Mouse (Mus musculus) hindbrain, embryonic 10.5 days (tissue): ENCODE data around the gene Gripap1. TPM values are rescaled to one million over a fixed set of nuclear protein-coding genes. Genes with fewer than 3 reads are reported as not detected.
"Not testable (repeated sequence)": the region's sequence is repeated elsewhere in the genome, so short reads cannot be mapped to it uniquely, and the experiment has no call there.

ENCODE experiments used
- DNase-seq: peaks from one replicate; pipeline ENCODE4 v3.0.0-alpha.2; 2017; ENCODE audit warnings: low spot score
- H3K27ac ChIP-seq: fragments of 300-500 bp; sonication (generic); 2 replicates; pipeline ENCODE4 v1.5.1; 2016; ENCODE audit warnings: mild to moderate bottlenecking, moderate library complexity
- H3K27me3 ChIP-seq: fragments of 300-500 bp; sonication (generic); 2 replicates; pipeline ENCODE4 v1.6.1; 2016; ENCODE audit warnings: mild to moderate bottlenecking; ENCODE audit not compliant: poor library complexity, insufficient read depth, severe bottlenecking
- H3K36me3 ChIP-seq: fragments of 300-500 bp; sonication (generic); 2 replicates; pipeline ENCODE4 v1.6.1; 2016; ENCODE audit warnings: mild to moderate bottlenecking, moderate library complexity
- H3K4me1 ChIP-seq: fragments of 300-500 bp; sonication (generic); replicated peaks from 2 replicates; pipeline ENCODE4 v1.6.1; 2016; ENCODE audit warnings: mild to moderate bottlenecking
- H3K4me3 ChIP-seq: fragments of 300-500 bp; sonication (generic); 2 replicates; pipeline ENCODE4 v1.5.1; 2016; ENCODE audit warnings: mild to moderate bottlenecking, moderate library complexity
- H3K9me3 ChIP-seq: fragments of 300-500 bp; sonication (generic); 2 replicates; pipeline ENCODE4 v1.6.1; 2016; ENCODE audit warnings: mild to moderate bottlenecking, moderate library complexity
- WGBS: fragments of 180-500 bp; shearing (Covaris S2); methylation state at CpG from one replicate; pipeline ENCODE4 v1.1.7; 2016; 5-methylcytosine and 5-hydroxymethylcytosine counted together
- polyA plus RNA-seq: library from polyadenylated mRNA; unstranded; fragments of >200 nt; fragmentation: Nextera tagmentation; extraction: Ambion mirVana; gene quantifications from 2 replicates; pipeline ENCODE4 v1.2.1, GENCODE M21; 2016

Gripap1 gene
- polyA plus RNA-seq = 45.3 and 47.8 TPM in 2 replicates

DNA sequence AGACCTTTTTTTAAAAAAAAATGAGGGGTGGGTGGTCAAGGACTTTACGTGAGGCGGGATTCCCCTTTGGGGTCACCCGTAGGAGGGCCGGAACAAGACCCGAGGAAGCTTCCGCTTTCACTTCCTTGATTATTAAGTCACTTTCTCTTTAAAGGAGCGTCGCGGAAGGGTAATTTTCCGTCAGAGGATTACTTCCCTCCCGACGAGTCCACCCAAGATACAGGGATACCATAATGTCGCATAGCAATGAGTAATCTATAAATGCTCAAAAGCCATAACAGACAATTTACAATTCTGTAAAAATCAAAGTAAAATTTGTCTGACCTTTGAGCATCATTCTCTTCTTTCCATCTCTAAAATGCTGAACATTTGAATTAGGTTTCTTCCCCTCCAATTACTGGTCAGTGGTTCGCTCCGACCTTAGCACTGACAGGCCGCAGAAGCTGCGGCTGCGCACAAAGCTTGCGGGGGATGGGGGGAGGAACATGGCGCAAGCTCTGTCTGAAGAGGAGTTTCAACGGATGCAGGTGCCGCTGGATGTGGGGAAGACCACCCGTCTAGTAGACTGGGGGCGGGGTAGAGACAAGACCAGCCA, at the start of gene Gripap1:
TSS of gene Gripap1 (plus strand) at position 224 of the 595 bp plus-strand sequence.
- 13% methylated on average over 24 of the region's 24 CpGs for WGBS
- peak; percentile 62 for DNase-seq
- Histone ChIP-seq H3K4me3 (peak within 1 kb of the TSS; percentile 54), H3K4me1 (peaks cover 10% of the 10 kb centered on the region), H3K27me3 (no peaks in the 10 kb centered on the region), H3K9me3 (no peaks in the 10 kb centered on the region), H3K36me3 (peaks cover under 1% of the 10 kb centered on the region; the same call in 1 of the 2 replicates), H3K27ac (peak within 1 kb of the TSS; percentile 85)

DNA sequence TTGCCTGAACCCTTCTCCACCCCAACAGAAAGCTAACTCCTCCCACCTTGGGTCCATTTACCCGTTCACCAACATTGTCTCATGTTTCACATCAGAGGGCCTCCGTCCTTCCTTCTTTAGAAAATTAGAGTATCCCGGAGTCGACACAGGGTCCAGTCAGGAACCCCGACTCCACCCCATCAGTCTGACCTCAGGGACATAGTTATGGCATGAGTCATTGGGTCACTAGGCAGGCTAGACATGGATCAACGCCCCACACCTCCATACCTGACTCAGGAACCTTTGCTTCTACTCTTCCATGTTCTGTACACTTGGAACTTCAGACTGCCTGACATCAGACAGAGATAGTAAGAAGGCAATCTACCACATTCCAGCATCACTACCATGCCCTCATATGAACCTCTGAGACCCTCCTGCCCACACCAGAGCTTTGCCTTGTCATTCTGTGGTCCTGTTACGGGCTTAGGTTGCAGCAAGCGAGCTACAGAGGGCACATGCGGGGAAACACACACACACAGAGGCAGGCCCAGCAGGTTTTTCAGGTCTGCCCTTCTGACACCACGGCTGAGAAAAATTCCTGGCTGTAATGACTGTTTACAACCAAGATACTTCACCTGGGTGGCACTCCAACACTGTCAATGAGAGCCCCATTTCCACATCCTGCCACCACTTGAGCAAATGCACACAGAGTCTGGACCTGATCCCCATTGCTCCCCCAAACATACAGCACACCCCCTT, 49.3 kb upstream of the Gripap1 start:
- peaks cover 23% of the 10 kb centered on the region; the same call in 1 of the 2 replicates for H3K36me3 ChIP-seq
- WGBS = 68% methylated on average over 10 of the region's 10 CpGs
- no peak overlapping the region for H3K4me3 ChIP-seq
- no peak overlapping the region for H3K27ac ChIP-seq
- no peaks in the 10 kb centered on the region for H3K27me3 ChIP-seq
- no peaks in the 10 kb centered on the region; the same call in 1 of the 2 replicates for H3K9me3 ChIP-seq
- no peak for DNase-seq
- no peaks in the 10 kb centered on the region for H3K4me1 ChIP-seq

DNA sequence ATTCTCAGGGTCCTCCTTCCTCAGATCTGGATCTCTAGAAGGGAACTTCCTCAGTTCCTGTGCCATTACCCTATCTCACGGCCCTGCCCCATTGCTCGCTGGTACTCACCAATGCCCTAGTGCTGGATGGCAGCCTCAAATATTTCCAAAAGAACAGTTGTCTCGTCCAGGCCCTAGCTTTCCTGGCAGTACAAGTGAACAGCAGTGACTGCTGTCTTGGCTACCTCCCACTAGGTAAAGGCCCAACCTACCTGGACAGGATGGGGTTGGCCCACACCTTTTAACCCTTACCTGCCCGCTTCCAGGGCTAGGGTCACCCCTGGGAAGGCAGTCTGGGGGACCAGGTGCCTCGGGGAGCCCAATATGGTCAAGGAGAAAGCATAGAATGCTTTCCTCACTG, 48.5 kb upstream of the Gripap1 start:
- H3K9me3 ChIP-seq = no peaks in the 10 kb centered on the region; the same call in 1 of the 2 replicates
- no peaks in the 10 kb centered on the region for H3K4me1 ChIP-seq
- H3K36me3 ChIP-seq = peaks cover 15% of the 10 kb centered on the region; the same call in 1 of the 2 replicates
- no peak overlapping the region for H3K4me3 ChIP-seq
- WGBS = 80% methylated on average over 5 of the region's 5 CpGs
- DNase-seq = no peak
- no peak overlapping the region for H3K27ac ChIP-seq
- no peaks in the 10 kb centered on the region for H3K27me3 ChIP-seq

DNA sequence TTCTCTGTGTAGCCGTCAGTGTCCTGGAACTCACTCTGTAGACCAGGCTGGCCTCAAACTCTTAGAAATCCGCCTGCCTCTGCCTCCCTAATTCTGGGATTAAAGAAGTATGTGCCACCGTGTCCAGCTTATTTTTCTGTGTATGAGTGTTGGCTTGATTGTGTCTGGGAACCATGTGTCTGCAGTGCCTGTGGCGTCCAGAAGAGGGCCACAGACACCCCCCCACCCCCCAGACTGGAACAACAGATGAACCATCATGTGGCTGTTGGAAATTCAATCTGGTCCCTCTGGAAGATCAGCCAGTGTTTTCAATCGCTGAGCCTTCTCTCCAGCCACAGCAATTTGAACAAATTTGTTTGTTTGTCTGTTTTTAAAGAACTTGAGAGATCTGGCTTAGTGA, 46.1 kb upstream of the Gripap1 start:
- DNase-seq = no peak
- 59% methylated on average over 5 of the region's 5 CpGs for WGBS
- Histone ChIP-seq H3K4me3 (no peak overlapping the region), H3K9me3 (no peaks in the 10 kb centered on the region), H3K27ac (no peak overlapping the region), H3K36me3 (no peaks in the 10 kb centered on the region), H3K4me1 (no peaks in the 10 kb centered on the region), H3K27me3 (no peaks in the 10 kb centered on the region)

DNA sequence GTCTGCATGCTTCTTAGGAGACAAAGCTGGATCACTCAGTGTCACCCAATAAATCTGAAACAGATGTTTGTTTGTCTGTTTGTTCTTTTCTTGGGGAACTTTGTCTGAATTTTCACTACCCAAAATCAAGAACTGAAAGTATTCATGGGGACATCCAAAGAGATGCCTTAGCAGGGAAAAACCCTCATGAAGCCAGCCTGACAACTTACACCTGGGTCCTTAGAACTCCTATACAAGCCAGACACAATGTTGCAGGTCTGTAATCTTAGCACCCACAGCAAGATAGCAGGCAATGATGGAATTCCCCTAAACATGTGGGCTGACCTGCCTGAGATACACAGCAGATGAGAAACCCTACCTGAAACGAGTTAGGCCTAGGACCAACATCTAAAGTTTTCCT, 44.6 kb upstream of the Gripap1 start:
- Histone ChIP-seq H3K4me3 (no peak overlapping the region), H3K9me3 (no peaks in the 10 kb centered on the region), H3K27me3 (no peaks in the 10 kb centered on the region), H3K36me3 (no peaks in the 10 kb centered on the region), H3K27ac (no peak overlapping the region), H3K4me1 (peaks cover 4% of the 10 kb centered on the region; the same call in 1 of the 2 replicates)
- no peak for DNase-seq
- WGBS = 68% methylated on average over 1 of the region's 1 CpGs

DNA sequence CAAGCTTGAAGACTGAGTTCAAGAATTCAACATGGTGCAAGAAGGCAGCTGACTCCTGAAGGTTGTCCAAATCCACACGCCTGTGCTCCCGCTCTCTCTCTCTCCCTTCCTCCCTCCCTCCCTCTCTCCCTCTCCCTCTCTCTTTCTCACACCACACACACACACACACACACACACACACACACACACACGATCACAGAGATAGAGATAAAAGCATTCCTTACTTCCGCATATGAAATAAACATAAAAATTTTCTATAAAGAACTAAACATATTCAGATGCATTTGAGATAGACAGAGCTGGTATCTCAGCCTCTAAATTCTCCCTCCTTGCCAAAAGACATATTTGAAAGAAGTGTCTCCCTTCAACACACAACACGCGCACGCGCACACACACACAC, 44.1 kb upstream of the Gripap1 start:
- WGBS = 93% methylated on average over 8 of the region's 8 CpGs
- no peak overlapping the region for H3K4me3 ChIP-seq

DNA sequence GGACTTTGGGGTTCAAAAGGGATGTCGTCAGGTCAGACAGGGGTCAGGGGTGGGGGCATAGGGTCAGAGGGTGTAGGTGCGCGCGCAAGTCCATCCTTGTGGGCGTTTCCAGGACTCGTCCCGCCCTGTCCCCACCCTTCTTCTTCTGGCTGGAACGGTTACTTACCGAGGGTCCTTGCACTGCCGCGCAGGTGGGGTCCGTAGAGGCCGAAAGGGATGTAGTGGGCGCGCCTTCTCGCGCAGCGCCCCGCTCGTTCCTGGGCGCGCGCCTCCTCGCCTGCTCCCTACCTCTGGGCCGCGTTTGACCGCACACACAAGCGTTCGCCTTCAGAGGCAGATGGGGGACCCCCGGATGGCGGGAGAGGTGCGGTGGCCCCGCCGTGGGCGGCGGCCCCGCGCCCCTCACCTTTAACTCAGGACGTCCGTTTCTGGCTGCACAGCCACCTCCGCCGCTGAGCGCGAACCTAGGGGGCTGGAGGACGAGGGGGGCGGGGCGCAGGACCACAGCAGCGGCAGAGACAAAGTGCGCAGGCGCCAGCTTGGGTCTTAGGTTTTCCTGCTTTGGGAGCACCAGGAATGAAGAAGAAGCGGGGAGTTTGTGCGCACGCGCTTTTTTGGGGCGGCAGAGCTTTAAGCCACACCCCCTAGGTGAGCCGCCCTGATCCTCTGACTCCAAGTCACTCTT, 39.0 kb upstream of the Gripap1 start, which contains the start of gene Ccdc120:
TSS of gene Ccdc120 (minus strand) at position 474 of the 685 bp plus-strand sequence.
- no peaks in the 10 kb centered on the region for H3K36me3 ChIP-seq
- H3K27me3 ChIP-seq = no peaks in the 10 kb centered on the region
- peaks cover 7% of the 10 kb centered on the region; the same call in 1 of the 2 replicates for H3K4me1 ChIP-seq
- peak within 1 kb of the TSS; percentile 86 for H3K27ac ChIP-seq
- H3K4me3 ChIP-seq = peak within 1 kb of the TSS; percentile 69
- DNase-seq = peak; percentile 77
- H3K9me3 ChIP-seq = no peaks in the 10 kb centered on the region
- 16% methylated on average over 54 of the region's 56 CpGs for WGBS

More for the DNA sequence above, 44.1 kb upstream of the Gripap1 start:
- no peak for DNase-seq
- H3K9me3 ChIP-seq = no peaks in the 10 kb centered on the region
- H3K36me3 ChIP-seq = no peaks in the 10 kb centered on the region
- peaks cover 7% of the 10 kb centered on the region; the same call in 1 of the 2 replicates for H3K4me1 ChIP-seq
- no peak overlapping the region for H3K27ac ChIP-seq
- no peaks in the 10 kb centered on the region for H3K27me3 ChIP-seq

DNA sequence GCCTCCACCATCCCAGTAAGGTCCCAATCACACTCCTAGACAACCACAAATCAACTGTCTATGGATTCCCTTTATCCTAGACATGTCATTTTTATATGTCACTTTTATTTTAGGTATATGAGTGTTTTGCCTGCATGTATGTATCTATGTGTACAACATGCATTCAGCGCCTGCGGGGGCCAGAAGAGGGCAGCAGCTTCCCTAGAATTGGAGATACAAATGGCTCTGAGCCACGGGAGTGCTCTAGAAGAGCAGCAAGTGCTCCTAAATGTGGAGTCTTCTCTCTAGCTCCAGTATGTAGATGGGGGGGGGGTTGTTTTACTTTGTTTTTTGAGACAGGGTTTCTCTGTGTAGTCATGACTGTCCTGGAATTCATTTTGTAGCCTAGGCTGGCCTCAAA, 35.9 kb upstream of the Gripap1 start:
- H3K4me1 ChIP-seq, H3K9me3 ChIP-seq, H3K4me3 ChIP-seq, H3K27ac ChIP-seq, H3K27me3 ChIP-seq, DNase-seq, H3K36me3 ChIP-seq: not testable (repeated sequence)
- WGBS = 19% methylated on average over 3 of the region's 3 CpGs

DNA sequence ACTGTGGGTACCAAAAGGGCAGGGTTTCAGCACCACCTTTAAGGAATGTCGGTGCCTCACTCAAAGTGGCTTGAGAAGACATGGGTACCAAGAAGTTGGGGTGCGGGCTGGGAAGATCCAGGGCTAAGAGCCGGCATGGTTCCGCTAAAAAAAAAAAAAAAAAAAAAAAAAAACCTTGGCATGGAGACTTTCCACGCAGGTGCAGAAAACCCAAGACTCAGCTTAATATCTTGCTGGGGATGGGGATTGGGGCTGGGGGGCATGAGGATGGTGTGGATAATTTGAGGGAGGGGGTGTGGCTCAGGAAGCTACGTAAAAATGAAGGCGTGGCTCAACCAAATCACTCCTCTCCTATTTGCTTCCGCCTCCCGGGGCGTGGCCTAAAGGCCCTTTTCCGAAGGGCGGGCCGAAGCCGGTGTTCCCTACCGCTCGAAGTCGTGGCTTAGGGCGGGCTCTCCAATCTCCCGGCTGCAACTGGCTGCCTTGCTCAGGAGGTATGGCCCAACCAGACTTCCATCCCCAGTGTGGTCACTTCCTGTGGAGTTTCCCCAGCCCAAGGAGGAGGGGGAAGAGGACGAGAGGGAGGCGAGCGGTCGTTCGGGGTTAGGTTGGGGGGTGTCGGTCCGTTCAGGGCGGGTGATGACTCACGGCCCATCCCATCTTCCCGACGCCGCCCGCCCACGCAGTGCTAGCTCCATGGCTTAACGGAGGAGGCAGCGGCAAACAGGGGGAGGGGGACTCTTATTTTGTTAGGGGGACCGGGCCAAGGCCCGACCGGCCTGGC, 27.2 kb upstream of the Gripap1 start, which contains the start of gene Tfe3:
TSS of gene Tfe3 (plus strand) at position 424 of the 784 bp plus-strand sequence.
- H3K36me3 ChIP-seq = peaks cover 16% of the 10 kb centered on the region
- H3K9me3 ChIP-seq = peaks cover 16% of the 10 kb centered on the region
- H3K27me3 ChIP-seq = no peaks in the 10 kb centered on the region
- peak; percentile 90 for DNase-seq
- WGBS = 19% methylated on average over 38 of the region's 38 CpGs
- H3K27ac ChIP-seq = peak within 1 kb of the TSS; percentile 86
- peaks cover 23% of the 10 kb centered on the region for H3K4me1 ChIP-seq
- H3K4me3 ChIP-seq = peak within 1 kb of the TSS; percentile 72

DNA sequence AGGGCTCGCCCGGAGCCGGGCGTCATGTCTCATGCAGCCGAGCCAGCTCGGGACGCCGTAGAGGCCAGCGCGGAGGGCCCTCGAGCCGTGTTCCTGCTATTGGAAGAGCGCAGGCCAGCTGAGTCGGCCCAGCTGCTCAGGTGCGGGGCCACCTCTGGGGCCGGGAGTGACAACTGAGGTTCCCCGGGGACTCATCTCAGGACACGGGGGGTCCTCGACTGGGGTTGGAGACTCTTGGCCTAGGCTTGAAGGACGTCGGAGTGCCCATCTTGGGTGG, 26.7 kb upstream of the Gripap1 start:
- 11% methylated on average over 21 of the region's 21 CpGs for WGBS
- Histone ChIP-seq H3K4me1 (peaks cover 23% of the 10 kb centered on the region), H3K4me3 (peak overlapping the region; percentile 72), H3K36me3 (peaks cover 21% of the 10 kb centered on the region), H3K27ac (peak overlapping the region; percentile 86), H3K27me3 (no peaks in the 10 kb centered on the region), H3K9me3 (peaks cover 16% of the 10 kb centered on the region)
- DNase-seq = no peak

DNA sequence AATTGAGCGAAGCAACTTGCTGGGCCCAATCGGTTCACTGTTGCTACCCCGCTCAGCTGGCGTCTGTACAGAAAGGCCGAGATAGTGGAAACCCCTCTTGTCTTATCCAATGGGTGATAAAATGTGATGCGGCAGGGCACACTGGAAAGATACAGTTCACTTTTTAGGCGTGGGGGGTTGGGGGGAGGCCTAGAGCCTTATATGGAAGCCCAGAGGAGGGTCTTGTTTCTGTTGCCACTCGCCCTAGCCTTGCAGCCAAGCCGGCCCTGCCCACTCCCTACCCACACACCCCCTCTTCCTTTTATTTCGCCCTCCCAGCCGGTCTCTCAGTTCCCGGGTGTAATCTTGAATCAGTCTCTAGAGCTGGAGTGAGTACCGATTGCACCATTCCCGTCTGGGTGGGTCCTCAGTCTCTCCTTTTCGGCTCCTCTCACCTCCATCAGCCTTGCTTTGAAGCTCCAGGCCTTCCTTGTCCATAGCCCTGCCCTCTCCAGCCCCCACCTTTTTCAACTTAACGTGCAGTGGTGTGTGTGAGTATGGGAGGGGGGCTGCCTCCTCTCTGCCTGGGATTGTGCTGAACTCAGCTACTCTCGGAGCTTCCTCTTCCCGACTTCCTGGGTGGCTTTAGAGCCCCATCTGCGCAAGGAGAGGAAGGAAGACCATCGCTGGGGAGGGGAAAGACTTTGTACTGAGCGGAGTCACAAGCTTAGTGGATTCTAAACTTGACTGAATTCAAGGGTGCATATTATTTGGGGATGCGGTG, 25.8 kb upstream of the Gripap1 start:
- peaks cover 31% of the 10 kb centered on the region for H3K36me3 ChIP-seq
- H3K4me1 ChIP-seq = peaks cover 23% of the 10 kb centered on the region
- H3K9me3 ChIP-seq = peaks cover 16% of the 10 kb centered on the region
- peak overlapping the region; percentile 72 for H3K4me3 ChIP-seq
- H3K27me3 ChIP-seq = no peaks in the 10 kb centered on the region
- peak overlapping the region; percentile 86 for H3K27ac ChIP-seq
- 14% methylated on average over 22 of the region's 22 CpGs for WGBS
- peak; percentile 37 for DNase-seq
